Mouse (Mus musculus) frontal cortex, adult (tissue): Measurements from ENCODE around the gene Rhox1.
"Not testable (repeated sequence)": the region's sequence is repeated elsewhere in the genome, so short reads cannot be mapped to it uniquely, and the experiment has no call there.

Source experiments
- ATAC-seq: cut with Nextera tagmentation; 2 replicates; pipeline ENCODE4 v1.9.2; 2017; ENCODE audit warnings: mild to moderate bottlenecking, moderate library complexity, mixed read lengths; ENCODE audit not compliant: low TSS enrichment

Gene Rhox1

GRCm38 (mm10) chrX:37222158-37222557 lies at the start of gene Rhox1:
Gene Rhox1 (minus strand): TSS chrX:37222258.
- ATAC-seq, result not testable (repeated sequence)

GRCm38 (mm10) chrX:37265038-37265437 lies 43.0 kb upstream of the Rhox1 start, which contains the start of gene Rhox4a:
Gene Rhox4a (plus strand): TSS chrX:37265338.
- not testable (repeated sequence) for ATAC-seq

- ATAC-seq, result not testable (repeated sequence)
Observed at GRCm38 (mm10) chrX:37249619-37250018, 27.6 kb upstream of the Rhox1 start, which contains the start of gene Rhox3a. Gene Rhox3a (plus strand): TSS chrX:37249919.

GRCm38 (mm10) chrX:37244676-37245075 lies 22.6 kb upstream of the Rhox1 start, which contains the start of gene Rhox2a:
Gene Rhox2a (plus strand): TSS chrX:37244976.
- not testable (repeated sequence) for ATAC-seq

GRCm38 (mm10) chrX:37210941-37211340 lies 11.1 kb downstream of the Rhox1 start, which contains the start of gene Gm9:
Gene Gm9 (minus strand): TSS chrX:37211041.
- ATAC-seq, result no peak

GRCm38 (mm10) chrX:37198676-37199075 lies 23.4 kb downstream of the Rhox1 start:
- no peak for ATAC-seq

- ATAC-seq, result peak; percentile 50; the same call in 1 of the 2 replicates
Observed at GRCm38 (mm10) chrX:37191744-37192379, 30.2 kb downstream of the Rhox1 start.

GRCm38 (mm10) chrX:37191105-37191743 lies 30.8 kb downstream of the Rhox1 start, which contains the start of the genes Ndufa1 and Rnf113a1:
Gene Ndufa1 (minus strand): TSS chrX:37191163.
Gene Rnf113a1 (plus strand): TSS chrX:37191245.
- peak; percentile 90 for ATAC-seq

GRCm38 (mm10) chrX:37190755-37191104 lies 31.3 kb downstream of the Rhox1 start:
- ATAC-seq, result peak; percentile 10; the same call in 1 of the 2 replicates

- peak; percentile 47; the same call in 1 of the 2 replicates for ATAC-seq
Observed at GRCm38 (mm10) chrX:37184401-37184800, 37.7 kb downstream of the Rhox1 start.

- no peak for ATAC-seq
Observed at GRCm38 (mm10) chrX:37168742-37169141, 53.3 kb downstream of the Rhox1 start, which contains the start of gene Akap14. Gene Akap14 (minus strand): TSS chrX:37168842.

- peak; percentile 72 for ATAC-seq
Observed at GRCm38 (mm10) chrX:37167085-37167484, 55.0 kb downstream of the Rhox1 start.
